Mouse (Mus musculus): Measurements from ENCODE around the gene Cops9. TPM values are rescaled to one million over a fixed set of nuclear protein-coding genes. Genes with fewer than 3 reads are reported as not detected.

The Cops9 gene
- total and polyA plus RNA-seq, 3 experiments: 144 to 241 (median 215) TPM

DNA sequence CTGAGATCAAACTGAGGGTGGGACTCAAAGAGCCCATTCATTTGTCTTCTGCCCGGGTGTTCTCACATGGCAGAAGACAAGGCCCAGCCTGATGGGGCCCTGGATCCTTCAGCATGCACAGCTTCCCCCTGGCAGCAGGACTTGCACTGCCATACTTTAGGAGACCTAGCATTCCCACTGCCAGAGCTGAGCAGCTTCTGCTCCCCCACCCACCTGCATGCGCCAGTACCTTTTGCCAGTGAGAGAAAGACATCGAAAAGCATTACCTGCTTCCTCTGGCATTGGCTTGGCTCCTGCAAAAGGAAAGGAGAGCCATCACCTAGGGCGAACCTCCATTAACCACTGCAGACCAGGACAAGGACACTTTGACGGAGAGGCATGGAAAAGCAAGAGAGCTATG is 3.1 kb upstream of the Cops9 start:
- Histone ChIP-seq H3K27ac (no peak overlapping the region), H3K36me3 (ENCODE audit: control insufficient read depth, insufficient read depth, low read length) (no peaks in the 10 kb centered on the region), H3K4me1 (ENCODE audit: control insufficient read depth, insufficient read depth, low read length) (peaks cover 10% of the 10 kb centered on the region), H3K79me2 (replicated peaks; ENCODE audit: control insufficient read depth, insufficient read depth, low read length) (no peaks in the 10 kb centered on the region), H3K9ac (ENCODE audit: low read depth, low read length) (no peak overlapping the region), H3K27me3 (ENCODE audit: control insufficient read depth, insufficient read depth, low read length) (no peaks in the 10 kb centered on the region), H3K4me3 (no peak overlapping the region)
- TF ChIP-seq EP300 (IDR thresholded peaks at IDR 0.05; ENCODE audit: insufficient read depth, low read depth, low read length) (no peak), CTCF (IDR thresholded peaks at IDR 0.05) (no peak), POLR2A (IDR thresholded peaks at IDR 0.05; ENCODE audit: insufficient read depth, low read depth, low read length) (no peak)
- peak in 1 of 2 experiments; percentile 9 for DNase-seq
- WGBS: 77% methylated on average over 5 of the region's 5 CpGs
- intact Hi-C loops (cut with DNase I): no loop called here

DNA sequence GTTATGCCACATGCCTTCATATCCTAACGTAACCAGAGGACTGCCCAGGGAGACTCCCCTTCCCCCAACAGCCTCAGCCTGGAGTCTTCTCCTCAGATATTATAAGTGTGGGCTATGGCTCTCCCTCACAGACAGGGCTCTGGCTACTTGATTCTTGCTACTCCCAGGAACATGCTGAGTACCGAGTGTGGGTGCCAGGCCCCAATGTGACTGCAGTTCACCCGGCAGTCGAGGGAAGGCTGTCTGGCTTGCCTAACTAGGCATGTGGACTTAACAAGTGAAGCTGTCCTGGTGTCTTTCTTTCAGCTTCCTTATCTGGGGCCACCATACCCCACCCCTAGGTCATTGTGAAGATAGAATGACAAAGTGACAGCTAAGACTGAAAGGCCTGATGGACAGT is 1.9 kb upstream of the Cops9 start:
- no peak overlapping the region for H3K9ac ChIP-seq (ENCODE audit: low read depth, low read length)
- peaks cover 10% of the 10 kb centered on the region for H3K4me1 ChIP-seq (ENCODE audit: control insufficient read depth, insufficient read depth, low read length)
- DNase-seq: peak in 1 of 2 experiments; percentile 9
- no peak overlapping the region for H3K4me3 ChIP-seq
- WGBS: 73% methylated on average over 4 of the region's 4 CpGs
- no peak for TF ChIP-seq EP300 (IDR thresholded peaks at IDR 0.05; ENCODE audit: insufficient read depth, low read depth, low read length)
- TF ChIP-seq POLR2A (IDR thresholded peaks at IDR 0.05; ENCODE audit: insufficient read depth, low read depth, low read length): no peak
- TF ChIP-seq CTCF (IDR thresholded peaks at IDR 0.05): no peak
- intact Hi-C loops (cut with DNase I): no loop called here
- no peaks in the 10 kb centered on the region for H3K36me3 ChIP-seq (ENCODE audit: control insufficient read depth, insufficient read depth, low read length)
- H3K79me2 ChIP-seq (replicated peaks; ENCODE audit: control insufficient read depth, insufficient read depth, low read length): no peaks in the 10 kb centered on the region
- H3K27ac ChIP-seq: no peak overlapping the region
- no peaks in the 10 kb centered on the region for H3K27me3 ChIP-seq (ENCODE audit: control insufficient read depth, insufficient read depth, low read length)

DNA sequence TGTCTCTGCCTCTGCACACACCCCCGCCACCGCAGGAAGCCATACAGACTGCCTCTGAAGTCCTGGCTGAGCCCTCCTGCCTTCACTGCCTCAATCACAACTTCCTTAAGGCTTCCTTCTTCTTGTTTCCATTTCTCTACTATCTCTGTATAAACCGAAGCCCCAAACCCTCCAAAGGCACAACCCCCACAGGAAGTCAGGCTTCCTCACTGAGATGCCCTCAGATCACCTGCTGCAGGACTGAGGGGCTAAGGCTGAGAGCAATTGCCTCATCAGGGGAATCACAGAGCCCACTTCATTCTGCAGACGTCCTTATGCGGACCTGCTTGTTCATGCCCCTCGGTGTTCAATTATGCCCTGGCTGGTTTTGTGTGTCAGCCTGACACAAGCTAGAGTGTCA is 1.4 kb downstream of the Cops9 start:
- no peaks in the 10 kb centered on the region for H3K36me3 ChIP-seq (ENCODE audit: control insufficient read depth, insufficient read depth, low read length)
- peaks cover 8% of the 10 kb centered on the region for H3K4me1 ChIP-seq (ENCODE audit: control insufficient read depth, insufficient read depth, low read length)
- no peak overlapping the region for H3K9ac ChIP-seq (ENCODE audit: low read depth, low read length)
- no peak overlapping the region for H3K27ac ChIP-seq
- TF ChIP-seq CTCF (IDR thresholded peaks at IDR 0.05): no peak
- no peak for TF ChIP-seq POLR2A (IDR thresholded peaks at IDR 0.05; ENCODE audit: insufficient read depth, low read depth, low read length)
- TF ChIP-seq EP300 (IDR thresholded peaks at IDR 0.05; ENCODE audit: insufficient read depth, low read depth, low read length): no peak
- peak in 1 of 2 experiments; percentile 13 for DNase-seq
- no peak overlapping the region for H3K4me3 ChIP-seq
- intact Hi-C loops (cut with DNase I): no loop called here
- WGBS: 64% methylated on average over 6 of the region's 6 CpGs
- H3K27me3 ChIP-seq (ENCODE audit: control insufficient read depth, insufficient read depth, low read length): no peaks in the 10 kb centered on the region
- no peaks in the 10 kb centered on the region for H3K79me2 ChIP-seq (replicated peaks; ENCODE audit: control insufficient read depth, insufficient read depth, low read length)

DNA sequence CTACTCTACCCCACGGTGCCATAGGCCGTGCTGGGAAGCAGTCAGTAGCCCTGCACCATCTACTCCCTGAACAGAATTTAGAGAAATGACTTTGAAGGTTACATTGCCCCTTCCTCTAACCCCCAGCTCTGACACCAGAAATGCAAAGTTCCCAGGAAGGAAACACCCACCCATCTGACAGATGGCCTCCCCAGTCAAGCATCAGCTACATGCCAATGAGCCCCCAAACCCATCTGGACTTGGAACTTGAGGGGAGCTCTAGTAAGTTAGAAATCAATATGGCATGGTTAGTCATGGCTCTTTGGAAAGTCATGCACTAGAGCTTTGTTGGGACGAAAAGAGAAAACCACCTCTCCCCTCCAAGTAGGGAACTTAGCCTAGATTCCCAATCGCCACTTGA is 3.0 kb downstream of the Cops9 start:
- Histone ChIP-seq H3K27me3 (ENCODE audit: control insufficient read depth, insufficient read depth, low read length) (no peaks in the 10 kb centered on the region), H3K36me3 (ENCODE audit: control insufficient read depth, insufficient read depth, low read length) (no peaks in the 10 kb centered on the region), H3K79me2 (replicated peaks; ENCODE audit: control insufficient read depth, insufficient read depth, low read length) (no peaks in the 10 kb centered on the region), H3K4me3 (no peak overlapping the region), H3K9ac (ENCODE audit: low read depth, low read length) (no peak overlapping the region), H3K27ac (no peak overlapping the region), H3K4me1 (ENCODE audit: control insufficient read depth, insufficient read depth, low read length) (peaks cover 8% of the 10 kb centered on the region)
- WGBS: 92% methylated on average over 4 of the region's 4 CpGs
- TF ChIP-seq POLR2A (IDR thresholded peaks at IDR 0.05; ENCODE audit: insufficient read depth, low read depth, low read length) (no peak), EP300 (IDR thresholded peaks at IDR 0.05; ENCODE audit: insufficient read depth, low read depth, low read length) (no peak), CTCF (IDR thresholded peaks at IDR 0.05) (no peak)
- no peak for DNase-seq
- intact Hi-C loops (cut with DNase I): loop anchor here (2.0 kb wide), 1 partner anchor 166 kb away; the partner anchor contains the start of gene Ndufa10

DNA sequence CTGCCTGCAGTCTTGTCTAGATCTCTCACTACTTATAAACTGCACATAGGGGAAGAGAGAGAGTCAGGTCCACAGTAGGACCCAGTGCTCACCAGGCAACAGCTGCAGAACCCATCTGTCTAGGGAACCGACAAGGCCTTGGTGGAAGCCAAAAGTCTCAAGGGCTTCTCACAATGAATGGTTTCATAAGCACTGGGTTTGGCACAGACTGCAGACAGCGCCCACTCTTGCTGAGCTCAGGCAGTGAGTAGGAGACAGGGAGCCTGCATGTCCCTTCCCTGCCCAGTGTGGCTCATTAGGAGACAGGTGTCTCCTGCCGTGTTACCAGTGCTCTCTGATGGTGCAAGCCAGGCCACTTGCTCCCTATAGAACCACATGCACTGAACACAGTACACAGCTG is 3.6 kb downstream of the Cops9 start:
- no peak for TF ChIP-seq POLR2A (IDR thresholded peaks at IDR 0.05; ENCODE audit: insufficient read depth, low read depth, low read length)
- no peak for TF ChIP-seq CTCF (IDR thresholded peaks at IDR 0.05)
- TF ChIP-seq EP300 (IDR thresholded peaks at IDR 0.05; ENCODE audit: insufficient read depth, low read depth, low read length): no peak
- H3K27me3 ChIP-seq (ENCODE audit: control insufficient read depth, insufficient read depth, low read length): no peaks in the 10 kb centered on the region
- H3K4me3 ChIP-seq: no peak overlapping the region
- H3K79me2 ChIP-seq (replicated peaks; ENCODE audit: control insufficient read depth, insufficient read depth, low read length): no peaks in the 10 kb centered on the region
- WGBS: 71% methylated on average over 3 of the region's 3 CpGs
- H3K36me3 ChIP-seq (ENCODE audit: control insufficient read depth, insufficient read depth, low read length): no peaks in the 10 kb centered on the region
- intact Hi-C loops (cut with DNase I): loop anchor here (2.0 kb wide), 1 partner anchor 165 kb away; the partner anchor contains the start of gene Ndufa10
- H3K27ac ChIP-seq: no peak overlapping the region
- H3K4me1 ChIP-seq (ENCODE audit: control insufficient read depth, insufficient read depth, low read length): peaks cover 8% of the 10 kb centered on the region
- peak in 1 of 2 experiments; percentile 13 for DNase-seq
- no peak overlapping the region for H3K9ac ChIP-seq (ENCODE audit: low read depth, low read length)

DNA sequence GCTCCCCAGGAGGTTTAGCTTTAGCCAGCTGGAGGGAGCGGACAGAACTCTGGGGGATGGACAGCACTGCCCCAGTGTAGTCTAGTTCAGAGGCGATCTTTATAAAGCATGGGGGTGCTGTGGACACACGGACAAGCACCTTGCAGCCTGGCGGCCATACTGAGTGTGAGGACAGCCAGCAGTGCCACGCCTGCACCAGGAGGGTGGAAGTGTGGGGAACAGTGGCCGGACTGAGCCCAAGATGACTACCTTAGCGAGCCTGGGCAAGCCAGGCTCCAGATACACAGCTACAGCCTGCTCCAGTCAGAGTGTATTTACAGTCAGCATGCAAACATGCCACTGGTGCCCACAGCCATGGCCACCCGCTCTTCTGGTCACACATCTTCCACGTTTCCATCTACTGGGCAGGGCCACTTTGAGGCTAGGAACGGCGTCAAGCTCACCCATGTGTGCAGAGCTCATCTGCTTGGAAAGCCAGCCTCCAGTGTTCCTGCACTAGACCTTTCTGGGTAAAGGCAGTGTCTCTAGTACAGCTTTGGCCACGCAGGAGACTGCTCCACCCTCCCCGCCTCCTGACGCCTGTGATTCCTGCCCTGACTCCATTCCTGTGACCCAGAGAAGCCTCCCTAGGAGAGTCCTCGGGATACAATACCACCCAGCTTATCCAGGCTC is 4.1 kb downstream of the Cops9 start:
- peak in 1 of 2 experiments; percentile 10 for DNase-seq
- 89% methylated on average over 15 of the region's 15 CpGs for WGBS
- Histone ChIP-seq H3K4me3 (no peak overlapping the region), H3K79me2 (replicated peaks; ENCODE audit: control insufficient read depth, insufficient read depth, low read length) (no peaks in the 10 kb centered on the region), H3K36me3 (ENCODE audit: control insufficient read depth, insufficient read depth, low read length) (no peaks in the 10 kb centered on the region), H3K27me3 (ENCODE audit: control insufficient read depth, insufficient read depth, low read length) (no peaks in the 10 kb centered on the region), H3K9ac (ENCODE audit: low read depth, low read length) (no peak overlapping the region), H3K4me1 (ENCODE audit: control insufficient read depth, insufficient read depth, low read length) (peaks cover 8% of the 10 kb centered on the region), H3K27ac (no peak overlapping the region)
- intact Hi-C loops (cut with DNase I): loop anchor here (2.0 kb wide), 1 partner anchor 165 kb away; the partner anchor contains the start of gene Ndufa10
- no peak for TF ChIP-seq POLR2A (IDR thresholded peaks at IDR 0.05; ENCODE audit: insufficient read depth, low read depth, low read length)
- TF ChIP-seq CTCF (IDR thresholded peaks at IDR 0.05): no peak
- no peak for TF ChIP-seq EP300 (IDR thresholded peaks at IDR 0.05; ENCODE audit: insufficient read depth, low read depth, low read length)
